In genomic region chr14:75518196-75518887, GRCm38 (mm10) we compare ENCODE assay signal across 18 mouse cellular contexts.
DNase-seq lines count a peak whose midpoint lies in the region; ATAC-seq and TF ChIP-seq lines count a peak whose summit lies in the region.
"Had no signal": no experiment of that assay in that cellular context is flagged by ENCODE, and none has a peak within 500 bp of the region (broad histone marks: within the 10 kb centered on the region; RNA-seq: fewer than 3 reads in every experiment).

No protein-coding gene starts in this region.

- ATAC-seq in heart, embryonic 14.5 days (ENCODE audit: insufficient number of reproducible peaks, insufficient read depth, low FRiP score, low read depth), result no peak
- no peak for ATAC-seq in midbrain, embryonic 14.5 days (ENCODE audit: low FRiP score, low TSS enrichment)
- peak; percentile 74; the same call in 1 of the 2 replicates for ATAC-seq in forebrain, postnatal 0 days
- ATAC-seq in midbrain, embryonic 16.5 days, result peak; percentile 61
- ATAC-seq: intestine, embryonic 16.5 days; lung, postnatal 0 days had no signal

- no peaks in the 10 kb centered on the region for H3K9me3 ChIP-seq in heart, embryonic 14.5 days (ENCODE audit: control insufficient read depth, low read length)
- H3K9me3 ChIP-seq in midbrain, embryonic 14.5 days (ENCODE audit: control insufficient read depth, low read length), result no peaks in the 10 kb centered on the region
- H3K9me3 ChIP-seq in midbrain, embryonic 10.5 days (replicated peaks), result no peaks in the 10 kb centered on the region
- H3K9me3 ChIP-seq in forebrain, postnatal 0 days (ENCODE audit: low read length), result no peaks in the 10 kb centered on the region
- H3K9me3 ChIP-seq in midbrain, embryonic 16.5 days (replicated peaks; ENCODE audit: control insufficient read depth, low read length, poor library complexity, severe bottlenecking), result no peaks in the 10 kb centered on the region

- WGBS in heart, embryonic 14.5 days, result 57% methylated on average over 15 of the region's 15 CpGs
- WGBS in midbrain, embryonic 14.5 days, result 73% methylated on average over 15 of the region's 15 CpGs
- WGBS in midbrain, embryonic 10.5 days, result 92% methylated on average over 15 of the region's 15 CpGs
- WGBS in forebrain, postnatal 0 days, result 29% methylated on average over 15 of the region's 15 CpGs
- WGBS in midbrain, embryonic 16.5 days, result 65% methylated on average over 15 of the region's 15 CpGs

- H3K4me3 ChIP-seq in heart, embryonic 14.5 days (ENCODE audit: control insufficient read depth in 1 of 2, insufficient read depth in 1 of 2, low read depth in 1 of 2, low read length in 2 of 2), result peak overlapping the region in 1 of 2 experiments; percentile 6; a peak in 1 of 4 replicates
- H3K4me3 ChIP-seq in midbrain, embryonic 14.5 days (replicated peaks; ENCODE audit: low read depth, low read length), result no peak overlapping the region
- no peak overlapping the region for H3K4me3 ChIP-seq in midbrain, embryonic 10.5 days
- peak overlapping the region; percentile 16; the same call in 1 of the 2 replicates for H3K4me3 ChIP-seq in forebrain, postnatal 0 days (ENCODE audit: low read depth, low read length)
- H3K4me3 ChIP-seq in midbrain, embryonic 16.5 days (ENCODE audit: low read depth, low read length), result no peak overlapping the region

- peaks cover 0 to 5% of the 10 kb centered on the region in 2 experiments; a peak in 2 of 4 replicates for H3K4me1 ChIP-seq in heart, embryonic 14.5 days (ENCODE audit: control insufficient read depth in 2 of 2, insufficient read depth in 2 of 2, low read length in 2 of 2)
- peaks cover 11% of the 10 kb centered on the region for H3K4me1 ChIP-seq in midbrain, embryonic 14.5 days (ENCODE audit: control insufficient read depth, insufficient read depth, low read length)
- peaks cover 14% of the 10 kb centered on the region for H3K4me1 ChIP-seq in midbrain, embryonic 10.5 days
- H3K4me1 ChIP-seq in forebrain, postnatal 0 days (ENCODE audit: insufficient read depth), result no peaks in the 10 kb centered on the region
- peaks cover 2% of the 10 kb centered on the region; the same call in 1 of the 2 replicates for H3K4me1 ChIP-seq in midbrain, embryonic 16.5 days (ENCODE audit: control insufficient read depth, insufficient read depth, low read length)

- no peak overlapping the region for H3K9ac ChIP-seq in heart, embryonic 14.5 days (ENCODE audit: low read length)
- H3K9ac ChIP-seq in midbrain, embryonic 14.5 days (replicated peaks; ENCODE audit: low read length), result no peak overlapping the region
- no peak overlapping the region for H3K9ac ChIP-seq in forebrain, postnatal 0 days
- no peak overlapping the region for H3K9ac ChIP-seq in midbrain, embryonic 16.5 days (ENCODE audit: low read depth, low read length)

- DNase-seq in heart, postnatal 10 days, result no peak
- peak; percentile 29 for DNase-seq in midbrain, embryonic 14.5 days
- DNase-seq in midbrain, embryonic 10.5 days (ENCODE audit: low spot score), result no peak
- DNase-seq in forebrain, postnatal 0 days, result no peak
- DNase-seq in spleen, postnatal 4 days (ENCODE audit: low spot score in 2 of 2), result no peak
- no peak for DNase-seq in adrenal gland, postnatal 25 days
- DNase-seq: adrenal gland, adult 8-10 months; cerebellum, adult 9-11 months; embryo, embryonic 11 days; heart, adult 18-20 months; kidney, postnatal 36 days; layer of hippocampus, postnatal 36 days; right cerebral cortex, postnatal 14 days; thymus, adult 18-20 months had no signal

- intact Hi-C loops in heart, postnatal 10 days (cut with DNase I), result no loop called here

- H3K4me2 ChIP-seq in heart, embryonic 14.5 days (ENCODE audit: low read length), result peak overlapping the region; percentile 56
- H3K4me2 ChIP-seq in midbrain, embryonic 14.5 days (ENCODE audit: low read length), result no peak overlapping the region
- peak overlapping the region; percentile 10; the same call in 1 of the 2 replicates for H3K4me2 ChIP-seq in forebrain, postnatal 0 days (ENCODE audit: low read depth)
- H3K4me2 ChIP-seq in midbrain, embryonic 16.5 days (ENCODE audit: low read length), result no peak overlapping the region

- no peak for TF ChIP-seq CTCF in forebrain, postnatal 0 days (IDR thresholded peaks at IDR 0.05; ENCODE audit: low read depth)

- no peaks in the 10 kb centered on the region for H3K36me3 ChIP-seq in heart, embryonic 14.5 days (ENCODE audit: control insufficient read depth, insufficient read depth, low read length)
- H3K36me3 ChIP-seq in midbrain, embryonic 14.5 days (ENCODE audit: control insufficient read depth, insufficient read depth, low read length), result no peaks in the 10 kb centered on the region
- no peaks in the 10 kb centered on the region for H3K36me3 ChIP-seq in midbrain, embryonic 10.5 days
- no peaks in the 10 kb centered on the region for H3K36me3 ChIP-seq in forebrain, postnatal 0 days (ENCODE audit: insufficient read depth)
- H3K36me3 ChIP-seq in midbrain, embryonic 16.5 days (ENCODE audit: control insufficient read depth, insufficient read depth, low read length), result no peaks in the 10 kb centered on the region

- peaks cover 5% of the 10 kb centered on the region; the same call in 1 of the 2 replicates for H3K27me3 ChIP-seq in heart, embryonic 14.5 days (ENCODE audit: control insufficient read depth, insufficient read depth, low read length)
- no peaks in the 10 kb centered on the region for H3K27me3 ChIP-seq in midbrain, embryonic 14.5 days (ENCODE audit: control insufficient read depth, insufficient read depth, low read length)
- H3K27me3 ChIP-seq in midbrain, embryonic 10.5 days (ENCODE audit: low read depth, poor library complexity, severe bottlenecking), result no peaks in the 10 kb centered on the region
- no peaks in the 10 kb centered on the region for H3K27me3 ChIP-seq in forebrain, postnatal 0 days (ENCODE audit: insufficient read depth, low read length)
- H3K27me3 ChIP-seq in midbrain, embryonic 16.5 days (ENCODE audit: control insufficient read depth, insufficient read depth, low read depth, low read length), result no peaks in the 10 kb centered on the region

- no peak overlapping the region for H3K27ac ChIP-seq in heart, embryonic 14.5 days (replicated peaks in 1 of 2; ENCODE audit: control insufficient read depth in 1 of 2, insufficient read depth in 1 of 2, low read depth in 2 of 2, low read length in 2 of 2)
- 0 out of 2 replicates have a peak overlapping the region, but pooled peaks have one; percentile 42 for H3K27ac ChIP-seq in midbrain, embryonic 14.5 days (replicated peaks; ENCODE audit: low read depth, low read length)
- no peak overlapping the region for H3K27ac ChIP-seq in midbrain, embryonic 10.5 days (replicated peaks)
- H3K27ac ChIP-seq in forebrain, postnatal 0 days (ENCODE audit: low read depth, low read length), result no peak overlapping the region
- H3K27ac ChIP-seq in midbrain, embryonic 16.5 days (ENCODE audit: low read length), result peak overlapping the region; percentile 34; the same call in 1 of the 2 replicates

Comparison
In these comparisons a context has a peak if more than half of its experiments do, and no peak if none do; other contexts are left out.
1. ATAC-seq: peak in forebrain, postnatal 0 days (single experiment) and midbrain, embryonic 16.5 days (single experiment); none in heart, embryonic 14.5 days (single experiment) and midbrain, embryonic 14.5 days (single experiment).
2. H3K27ac ChIP-seq: peak in midbrain, embryonic 14.5 days (single experiment) and midbrain, embryonic 16.5 days (single experiment); none in heart, embryonic 14.5 days (0 of 2), midbrain, embryonic 10.5 days (single experiment) and forebrain, postnatal 0 days (single experiment).
3. H3K4me2 ChIP-seq: peak in heart, embryonic 14.5 days (single experiment) and forebrain, postnatal 0 days (single experiment); none in midbrain, embryonic 14.5 days (single experiment) and midbrain, embryonic 16.5 days (single experiment).